Mouse (Mus musculus) stomach, postnatal 0 days (tissue): ENCODE results near the gene C2. TPM values are rescaled to one million over a fixed set of nuclear protein-coding genes. Genes with fewer than 3 reads are reported as not detected.
"Not testable (repeated sequence)": the region's sequence is repeated elsewhere in the genome, so short reads cannot be mapped to it uniquely, and the experiment has no call there.

Source experiments
- ATAC-seq: fragments of 200-750 bp; cut with Nextera tagmentation; 2 replicates; pipeline ENCODE4 v1.8.0; 2017; ENCODE audit not compliant: low FRiP score, low TSS enrichment
- DNase-seq: peaks from one replicate; pipeline ENCODE4 v3.0.0-alpha.2; 2016; ENCODE audit warnings: low spot score
- H3K27ac ChIP-seq: fragments of 300-500 bp; sonication (generic); replicated peaks from 2 replicates; pipeline ENCODE4 v1.5.1; 2014; ENCODE audit warnings: mild to moderate bottlenecking, control low read depth
- H3K27me3 ChIP-seq: fragments of 300-500 bp; sonication (generic); 2 replicates; pipeline ENCODE4 v1.6.1; 2014; ENCODE audit warnings: low read length; ENCODE audit not compliant: control insufficient read depth, insufficient read depth
- H3K36me3 ChIP-seq: fragments of 300-500 bp; sonication (generic); 2 replicates; pipeline ENCODE4 v1.6.1; 2014; ENCODE audit warnings: low read length, mixed read lengths; ENCODE audit not compliant: control insufficient read depth, insufficient read depth
- H3K4me1 ChIP-seq: fragments of 300-500 bp; sonication (generic); replicated peaks from 2 replicates; pipeline ENCODE4 v1.6.1; 2014; ENCODE audit warnings: antibody characterized with exemption; ENCODE audit not compliant: control insufficient read depth, insufficient read depth
- H3K4me2 ChIP-seq: fragments of 300-500 bp; sonication (generic); replicated peaks from 2 replicates; pipeline ENCODE4 v1.6.1; 2014; ENCODE audit warnings: low read depth, mild to moderate bottlenecking, control low read depth, moderate library complexity
- H3K4me3 ChIP-seq: fragments of 300-500 bp; sonication (generic); 2 replicates; pipeline ENCODE4 v1.5.1; 2014; ENCODE audit warnings: low read depth, low read length, control low read depth
- H3K9ac ChIP-seq: fragments of 300-500 bp; sonication (generic); 2 replicates; pipeline ENCODE4 v1.6.1; 2014; ENCODE audit warnings: mild to moderate bottlenecking, low read length, control low read depth, mixed read lengths
- H3K9me3 ChIP-seq: fragments of 300-500 bp; sonication (generic); 2 replicates; pipeline ENCODE4 v1.6.1; 2016; ENCODE audit warnings: low read length; ENCODE audit not compliant: control insufficient read depth
- CTCF ChIP-seq: IDR thresholded peaks from 2 replicates; pipeline ENCODE4 v1.5.1; 2016; ENCODE audit warnings: antibody characterized with exemption, low read depth, mild to moderate bottlenecking, moderate library complexity
- EP300 ChIP-seq: optimal IDR thresholded peaks from 2 replicates; pipeline ENCODE3; 2016; ENCODE audit warnings: antibody characterized with exemption
- WGBS: fragments of 180-500 bp; shearing (Covaris S2); extraction: QIAGEN DNeasy Blood & Tissue Kit; methylation state at CpG from one replicate; pipeline ENCODE4 v1.1.7; 2014; 5-methylcytosine and 5-hydroxymethylcytosine counted together
- polyA plus RNA-seq: library from polyadenylated mRNA; unstranded; fragments of >200 nt; fragmentation: Nextera tagmentation; extraction: Ambion mirVana; gene quantifications from 2 replicates; pipeline ENCODE4 v1.2.1, GENCODE M21; 2015

C2 gene
- polyA plus RNA-seq, 1 experiment from 2014 or later, result 4.8 TPM

DNA sequence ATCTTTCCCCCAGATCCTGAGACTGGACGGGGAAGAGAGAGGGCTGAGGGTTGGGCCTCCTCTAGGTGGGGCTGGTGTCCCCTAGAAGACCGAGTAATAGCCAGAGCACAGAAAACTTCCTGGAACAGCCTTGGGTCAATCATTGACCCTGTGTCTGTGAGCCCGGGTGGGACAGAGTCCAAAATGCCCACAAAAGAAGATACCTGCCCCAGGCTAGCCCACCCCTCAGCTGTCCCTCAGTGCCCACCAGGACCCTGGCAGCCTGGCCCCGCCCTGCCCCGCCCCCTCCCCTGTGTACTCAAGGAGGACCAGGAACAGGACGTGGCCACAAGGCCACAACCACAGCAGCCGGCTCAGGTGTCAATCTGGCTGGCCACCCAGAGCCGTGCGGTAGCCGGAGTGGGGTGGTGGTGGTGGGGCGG is 17.4 kb upstream of the C2 start:
- H3K27ac ChIP-seq, result peak overlapping the region; percentile 82
- H3K4me3 ChIP-seq, result peak overlapping the region; percentile 28; the same call in 1 of the 2 replicates
- H3K27me3 ChIP-seq, result no peaks in the 10 kb centered on the region
- H3K4me1 ChIP-seq, result no peaks in the 10 kb centered on the region
- TF ChIP-seq EP300, result no peak
- TF ChIP-seq CTCF, result peak; percentile 69
- ATAC-seq, result peak; percentile 64
- 0 out of 2 replicates have a peak overlapping the region, but pooled peaks have one; percentile 8 for H3K9ac ChIP-seq
- WGBS, result 20% methylated on average over 10 of the region's 11 CpGs
- H3K36me3 ChIP-seq, result peaks cover 16% of the 10 kb centered on the region
- no peaks in the 10 kb centered on the region for H3K9me3 ChIP-seq
- peak; percentile 79 for DNase-seq
- H3K4me2 ChIP-seq, result peak overlapping the region; percentile 47

GRCm38 (mm10) chr17:34913930-34914665 is 16.0 kb upstream of the C2 start, which contains the start of gene Slc44a4:
Gene Slc44a4, plus strand, starts transcription at chr17:34914466.
- DNase-seq (peak; percentile 79), ATAC-seq (peak; percentile 32)
- peak within 1 kb of the TSS; percentile 50 for H3K9ac ChIP-seq
- no peaks in the 10 kb centered on the region for H3K9me3 ChIP-seq
- TF ChIP-seq EP300, result no peak
- TF ChIP-seq CTCF, result no peak
- peak within 1 kb of the TSS; percentile 47 for H3K4me2 ChIP-seq
- H3K27ac ChIP-seq, result peak within 1 kb of the TSS; percentile 82
- no peaks in the 10 kb centered on the region for H3K4me1 ChIP-seq
- WGBS, result 28% methylated on average over 18 of the region's 18 CpGs
- no peaks in the 10 kb centered on the region for H3K27me3 ChIP-seq
- H3K4me3 ChIP-seq, result peak within 1 kb of the TSS; percentile 28
- H3K36me3 ChIP-seq, result peaks cover 24% of the 10 kb centered on the region

DNA sequence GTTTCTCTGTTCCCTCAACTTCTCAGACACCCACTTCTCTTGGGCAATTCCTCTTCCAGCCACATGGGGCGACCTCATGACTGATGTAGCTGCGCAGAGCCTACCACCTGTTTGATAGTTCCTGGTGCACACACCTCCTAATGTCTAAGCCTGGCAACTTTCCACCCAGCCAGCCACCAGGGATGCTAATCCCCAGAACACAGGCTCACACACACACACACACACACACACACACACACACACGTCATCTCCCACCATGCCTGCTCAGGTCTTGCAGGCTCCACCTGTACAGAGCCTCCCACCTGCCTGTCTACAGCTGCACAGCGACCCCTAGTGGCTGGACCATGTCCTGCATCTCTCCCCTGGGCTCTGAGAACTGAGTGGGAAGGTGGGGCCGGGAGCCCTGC is 13.9 kb upstream of the C2 start:
- TF ChIP-seq EP300, result no peak
- peak; percentile 97 for TF ChIP-seq CTCF
- DNase-seq (peak; percentile 94), ATAC-seq (peak; percentile 73)
- Histone ChIP-seq H3K4me1 (no peaks in the 10 kb centered on the region), H3K4me3 (no peak overlapping the region), H3K4me2 (no peak overlapping the region), H3K27me3 (no peaks in the 10 kb centered on the region), H3K9ac (no peak overlapping the region), H3K9me3 (no peaks in the 10 kb centered on the region), H3K36me3 (peaks cover 44% of the 10 kb centered on the region), H3K27ac (no peak overlapping the region)
- WGBS, result 31% methylated on average over 5 of the region's 5 CpGs

GRCm38 (mm10) chr17:34910982-34911381 is 12.9 kb upstream of the C2 start:
- 74% methylated on average over 10 of the region's 10 CpGs for WGBS
- Histone ChIP-seq H3K4me2 (no peak overlapping the region), H3K4me1 (no peaks in the 10 kb centered on the region), H3K27ac (no peak overlapping the region), H3K36me3 (peaks cover 53% of the 10 kb centered on the region), H3K4me3 (no peak overlapping the region), H3K9ac (no peak overlapping the region), H3K27me3 (no peaks in the 10 kb centered on the region), H3K9me3 (no peaks in the 10 kb centered on the region)
- no peak for ATAC-seq
- DNase-seq, result no peak
- TF ChIP-seq CTCF (no peak), EP300 (no peak)

DNA sequence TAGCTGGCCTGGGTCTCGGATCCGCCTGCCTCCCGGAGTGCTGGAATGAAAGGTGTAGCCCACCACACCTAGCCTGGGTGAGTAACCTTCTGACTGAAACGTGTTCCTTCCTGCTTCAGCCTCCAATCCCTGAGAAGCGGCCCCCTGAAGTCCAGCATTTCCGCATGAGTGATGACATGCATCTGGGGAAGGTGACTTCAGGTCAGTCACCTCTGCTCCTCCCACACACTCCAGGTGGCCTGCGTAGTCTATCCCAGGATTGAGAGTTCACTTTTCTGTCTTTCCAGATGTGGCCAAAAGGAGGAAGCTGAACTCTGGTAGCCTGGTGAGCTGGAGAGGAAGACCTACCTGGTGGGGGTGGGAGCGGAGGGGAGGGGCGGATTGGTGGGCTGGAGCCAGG is 4.8 kb upstream of the C2 start:
- DNase-seq, result no peak
- Histone ChIP-seq H3K27ac (no peak overlapping the region), H3K4me2 (no peak overlapping the region), H3K9me3 (no peaks in the 10 kb centered on the region), H3K36me3 (peaks cover 37% of the 10 kb centered on the region), H3K4me3 (no peak overlapping the region), H3K9ac (no peak overlapping the region), H3K27me3 (no peaks in the 10 kb centered on the region), H3K4me1 (no peaks in the 10 kb centered on the region)
- no peak for ATAC-seq
- TF ChIP-seq EP300 (no peak), CTCF (no peak)
- 81% methylated on average over 9 of the region's 9 CpGs for WGBS

DNA sequence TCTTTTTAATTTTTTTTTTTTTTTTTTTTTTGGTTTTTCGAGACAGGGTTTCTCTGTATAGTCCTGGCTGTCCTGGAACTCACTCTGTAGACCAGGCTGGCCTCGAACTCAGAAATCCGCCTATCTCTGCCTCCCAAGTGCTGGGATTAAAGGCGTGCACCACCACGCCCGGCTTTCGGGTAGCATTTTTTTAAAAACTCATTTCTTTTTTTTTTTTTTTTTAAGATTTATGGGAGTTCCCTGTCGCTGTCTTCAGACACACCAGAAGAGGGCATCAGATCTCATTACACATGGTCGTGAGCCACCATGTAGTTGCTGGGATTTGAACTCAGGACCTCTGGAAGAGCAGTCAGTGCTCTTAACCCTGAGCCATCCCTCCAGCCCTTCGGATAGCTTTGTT is 3.9 kb upstream of the C2 start:
- not testable (repeated sequence) for ATAC-seq, H3K9ac ChIP-seq, H3K4me1 ChIP-seq, H3K27me3 ChIP-seq, H3K9me3 ChIP-seq, H3K4me2 ChIP-seq, H3K4me3 ChIP-seq, DNase-seq, H3K27ac ChIP-seq
- H3K36me3 ChIP-seq, result peaks cover 28% of the 10 kb centered on the region
- WGBS, result 81% methylated on average over 9 of the region's 10 CpGs

GRCm38 (mm10) chr17:34900826-34901225 is 2.8 kb upstream of the C2 start:
- H3K9me3 ChIP-seq, H3K27ac ChIP-seq, DNase-seq, H3K27me3 ChIP-seq, ATAC-seq, H3K4me2 ChIP-seq, H3K4me1 ChIP-seq, H3K9ac ChIP-seq, H3K4me3 ChIP-seq: not testable (repeated sequence)
- peaks cover 17% of the 10 kb centered on the region for H3K36me3 ChIP-seq
